Mouse (Mus musculus) liver, adult 2 months (tissue): ENCODE data around the gene Ccsap. TPM values are rescaled to one million over a fixed set of nuclear protein-coding genes. Genes with fewer than 3 reads are reported as not detected.

ENCODE experiments used
- DNase-seq: peaks from one replicate; pipeline ENCODE4 v3.0.0-alpha.2; 2011; ENCODE audit warnings: low read depth, low spot score; ENCODE audit errors: extremely low read depth
- H3K27ac ChIP-seq: fragments of 200-500 bp; replicated peaks from 2 replicates; pipeline ENCODE4 v1.5.1; 2012; ENCODE audit warnings: low read depth, mild to moderate bottlenecking, control low read depth, inconsistent platforms, low read length; ENCODE audit not compliant: insufficient read depth
- H3K27me3 ChIP-seq: fragments of 200-500 bp; 2 replicates; pipeline ENCODE4 v1.6.1; 2012; ENCODE audit warnings: mild to moderate bottlenecking, moderate library complexity, low read length, inconsistent platforms; ENCODE audit not compliant: control insufficient read depth, insufficient read depth
- H3K36me3 ChIP-seq: fragments of 200-500 bp; 2 replicates; pipeline ENCODE4 v1.6.1; 2012; ENCODE audit warnings: low read length, inconsistent platforms; ENCODE audit not compliant: control insufficient read depth, insufficient read depth
- H3K4me1 ChIP-seq: fragments of 200-500 bp; 2 replicates; pipeline ENCODE4 v1.6.1; 2011; ENCODE audit warnings: low read length; ENCODE audit not compliant: control insufficient read depth, insufficient read depth
- H3K4me3 ChIP-seq: fragments of 200-500 bp; 2 replicates; pipeline ENCODE4 v1.5.1; 2011; ENCODE audit warnings: low read depth, mild to moderate bottlenecking, control low read depth, low read length, moderate library complexity; ENCODE audit not compliant: insufficient read depth
- H3K79me2 ChIP-seq: fragments of 200-500 bp; 2 replicates; pipeline ENCODE4 v1.6.1; 2012; ENCODE audit warnings: inconsistent platforms, mild to moderate bottlenecking, low read length, moderate library complexity; ENCODE audit not compliant: control insufficient read depth, insufficient read depth
- H3K9ac ChIP-seq: fragments of 200-500 bp; 2 replicates; pipeline ENCODE4 v1.6.1; 2012; ENCODE audit warnings: low read depth, mild to moderate bottlenecking, control low read depth, inconsistent platforms, low read length
- CTCF ChIP-seq: fragments of 200-500 bp; IDR thresholded peaks from 2 replicates; pipeline ENCODE4 v1.5.1; 2011; ENCODE audit warnings: low read depth, low read length, control low read depth
- POLR2A ChIP-seq: fragments of 200-500 bp; IDR thresholded peaks from 2 replicates; pipeline ENCODE4 v1.6.1; 2011; ENCODE audit warnings: low read length, control low read depth; ENCODE audit not compliant: insufficient read depth; ENCODE audit errors: extremely low read depth
- WGBS: fragments of 180-500 bp; shearing (Covaris S2); methylation state at CpG from one replicate; pipeline ENCODE4 v1.1.7; 2018; 5-methylcytosine and 5-hydroxymethylcytosine counted together
- polyA plus RNA-seq: library from polyadenylated mRNA; depleted of rRNA; stranded (reverse); fragments of >200 nt; gene quantifications from 2 replicates; pipeline ENCODE4 v1.2.3, GENCODE M21; 2012; rRNA removed
- total RNA-seq: library from RNA; depleted of rRNA; stranded (reverse); fragments of >200 nt; gene quantifications from 2 replicates; pipeline ENCODE4 v1.2.3, GENCODE M21; 2014; rRNA removed

Ccsap gene
- total and polyA plus RNA-seq, 2 experiments: 0.09 to 0.12 TPM

DNA sequence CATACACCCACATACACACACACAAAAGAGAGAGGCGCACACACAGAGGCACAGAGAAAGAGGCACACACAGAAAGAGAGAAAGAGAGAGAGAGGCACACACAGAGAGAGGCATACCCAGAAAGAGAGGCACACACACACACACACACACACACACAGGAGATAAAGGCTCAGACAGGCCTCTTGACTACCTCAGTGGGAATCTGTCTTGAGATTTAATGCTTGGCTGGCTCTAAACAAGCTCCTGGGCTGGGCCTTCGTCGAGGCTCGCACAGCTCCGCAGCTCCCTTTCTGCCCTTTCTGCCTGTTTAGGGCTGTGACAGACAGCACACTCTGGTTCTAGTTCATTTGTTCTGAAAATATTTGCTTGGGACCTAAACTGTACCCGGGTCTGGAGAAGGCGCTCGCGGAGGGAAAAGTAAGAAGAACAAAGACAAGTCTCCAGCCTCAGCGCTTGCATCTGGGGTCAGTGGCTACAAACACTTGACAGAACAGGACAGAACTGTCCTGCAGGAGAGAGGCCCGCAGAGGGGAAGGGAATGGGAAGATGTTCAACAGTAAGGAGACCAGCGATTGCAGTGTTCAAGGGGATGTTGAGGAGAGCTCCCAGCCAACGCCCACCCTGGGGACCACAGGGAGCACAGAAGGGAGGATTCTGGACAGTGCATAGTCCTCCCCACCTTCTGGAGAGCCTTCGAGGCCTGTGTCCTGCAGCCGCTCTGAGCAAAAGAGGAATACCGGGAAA is 68.7 kb downstream of the Ccsap start:
- H3K79me2 ChIP-seq: no peaks in the 10 kb centered on the region
- 85% methylated on average over 16 of the region's 16 CpGs for WGBS

More for the DNA sequence above, 68.7 kb downstream of the Ccsap start:
- H3K4me1 ChIP-seq: no peaks in the 10 kb centered on the region; the same call in 1 of the 2 replicates
- no peak overlapping the region for H3K4me3 ChIP-seq
- H3K27ac ChIP-seq: no peak overlapping the region
- no peaks in the 10 kb centered on the region for H3K36me3 ChIP-seq
- DNase-seq: no peak
- H3K9ac ChIP-seq: no peak overlapping the region
- TF ChIP-seq POLR2A: no peak
- TF ChIP-seq CTCF: no peak
- H3K27me3 ChIP-seq: no peaks in the 10 kb centered on the region

Other genes starting within 250 kb of the Ccsap start
- gene Rhou, start 206.3 kb downstream of the Ccsap start, total RNA-seq: 25.6 and 41.1 TPM in 2 replicates
- gene Rhou, start 206.3 kb downstream of the Ccsap start, polyA plus RNA-seq: 34.1 and 38.6 TPM in 2 replicates
- 15.4 and 15.7 TPM in 2 replicates for gene Rab4a, start 54.2 kb downstream of the Ccsap start, total RNA-seq
- 24.4 and 24.6 TPM in 2 replicates for gene Rab4a, start 54.2 kb downstream of the Ccsap start, polyA plus RNA-seq
- 16.6 TPM in 1 of 2 replicates, not detected in the other for gene Acta1, start 34.5 kb upstream of the Ccsap start, total RNA-seq
- gene Acta1, start 34.5 kb upstream of the Ccsap start, polyA plus RNA-seq: 0.11 and 0.24 TPM in 2 replicates
- 5.4 and 7.1 TPM in 2 replicates for gene Nup133, start 89.1 kb upstream of the Ccsap start, total RNA-seq
- 3.1 and 3.2 TPM in 2 replicates for gene Nup133, start 89.1 kb upstream of the Ccsap start, polyA plus RNA-seq
- gene Abcb10, start 122.9 kb upstream of the Ccsap start, total RNA-seq: 12.4 and 13.9 TPM in 2 replicates
- gene Abcb10, start 122.9 kb upstream of the Ccsap start, polyA plus RNA-seq: 13.6 and 13.7 TPM in 2 replicates
- 9.0 and 10.8 TPM in 2 replicates for gene Taf5l, start 161.2 kb upstream of the Ccsap start, total RNA-seq
- gene Taf5l, start 161.2 kb upstream of the Ccsap start, polyA plus RNA-seq: 13.3 and 16.0 TPM in 2 replicates
- gene Urb2, start 161.3 kb upstream of the Ccsap start, total RNA-seq: 3.6 and 4.1 TPM in 2 replicates
- 1.8 and 2.7 TPM in 2 replicates for gene Urb2, start 161.3 kb upstream of the Ccsap start, polyA plus RNA-seq